Mouse (Mus musculus) thymus, postnatal 0 days (tissue): ENCODE data around the gene Glb1l. TPM values are rescaled to one million over a fixed set of nuclear protein-coding genes. Genes with fewer than 3 reads are reported as not detected.

Experiments
- DNase-seq: peaks from one replicate; pipeline ENCODE4 v3.0.0-alpha.2; 2015; ENCODE audit warnings: low spot score
- polyA plus RNA-seq: library from polyadenylated mRNA; unstranded; fragments of >200 nt; fragmentation: Nextera tagmentation; extraction: Ambion mirVana; gene quantifications from 2 replicates; pipeline ENCODE4 v1.2.1, GENCODE M21; 2015

Gene Glb1l
- polyA plus RNA-seq, 1 experiment from 2014 or later: 11.3 TPM

- peak; percentile 42 for DNase-seq
Observed at GRCm38 (mm10) chr1:75208967-75209678, 1.5 kb downstream of the Glb1l start.

GRCm38 (mm10) chr1:75201236-75201635, 9.4 kb downstream of the Glb1l start:
- DNase-seq: no peak

GRCm38 (mm10) chr1:75192452-75192851, 18.2 kb downstream of the Glb1l start:
- peak; percentile 18 for DNase-seq

GRCm38 (mm10) chr1:75191622-75192402, 18.8 kb downstream of the Glb1l start, which contains the start of the genes Ankzf1 and Atg9a:
Gene Ankzf1 (plus strand): TSS chr1:75192151.
Gene Atg9a (minus strand): TSS chr1:75192196.
- peak; percentile 98 for DNase-seq

- DNase-seq: no peak
Observed at GRCm38 (mm10) chr1:75191258-75191621, 19.4 kb downstream of the Glb1l start.

GRCm38 (mm10) chr1:75190577-75190976, 20.0 kb downstream of the Glb1l start:
- DNase-seq: no peak

GRCm38 (mm10) chr1:75187914-75188483, 22.6 kb downstream of the Glb1l start:
- DNase-seq: no peak

GRCm38 (mm10) chr1:75187126-75187525, 23.5 kb downstream of the Glb1l start:
- no peak for DNase-seq

- DNase-seq: no peak
Observed at GRCm38 (mm10) chr1:75185495-75185894, 25.1 kb downstream of the Glb1l start.

GRCm38 (mm10) chr1:75182160-75182559, 28.5 kb downstream of the Glb1l start:
- DNase-seq: no peak

- no peak for DNase-seq
Observed at GRCm38 (mm10) chr1:75181377-75181870, 29.2 kb downstream of the Glb1l start.

- no peak for DNase-seq
Observed at GRCm38 (mm10) chr1:75180741-75181140, 29.9 kb downstream of the Glb1l start.

GRCm38 (mm10) chr1:75180105-75180590, 30.5 kb downstream of the Glb1l start, which contains the start of gene Abcb6:
Gene Abcb6 (minus strand): TSS chr1:75180392.
- DNase-seq: peak; percentile 90

GRCm38 (mm10) chr1:75179334-75180104, 31.1 kb downstream of the Glb1l start:
- peak; percentile 13 for DNase-seq

GRCm38 (mm10) chr1:75168472-75169464, 41.8 kb downstream of the Glb1l start, which contains the start of gene Zfand2b:
Gene Zfand2b (plus strand): TSS chr1:75168646.
- peak; percentile 95 for DNase-seq

- DNase-seq: no peak
Observed at GRCm38 (mm10) chr1:75168093-75168471, 42.5 kb downstream of the Glb1l start.

- no peak for DNase-seq
Observed at GRCm38 (mm10) chr1:75160256-75160617, 50.4 kb downstream of the Glb1l start.

- no peak for DNase-seq
Observed at GRCm38 (mm10) chr1:75159540-75160255, 50.9 kb downstream of the Glb1l start.

GRCm38 (mm10) chr1:75158990-75159389, 51.6 kb downstream of the Glb1l start:
- no peak for DNase-seq
